Mouse (Mus musculus): Measurements from ENCODE around the gene Krt15.

GRCm38 (mm10) chr11:100157908-100158477 is 22.3 kb upstream of the Krt15 start:
- TF ChIP-seq GATA1 (IDR thresholded peaks at IDR 0.05; ENCODE audit: borderline replicate concordance, low read length) (no peak), FLI1 (IDR thresholded peaks at IDR 0.05; ENCODE audit: low read length) (no peak)
